Mouse (Mus musculus): ENCODE data around the gene Scpep1. TPM values are rescaled to one million over a fixed set of nuclear protein-coding genes. Genes with fewer than 3 reads are reported as not detected.
A peak's percentile ranks its signal among the peaks of the same experiment; 100 is the strongest.

Gene Scpep1
- total and polyA plus RNA-seq, 3 experiments, result 11.1 to 16.3 (median 15.3) TPM

DNA sequence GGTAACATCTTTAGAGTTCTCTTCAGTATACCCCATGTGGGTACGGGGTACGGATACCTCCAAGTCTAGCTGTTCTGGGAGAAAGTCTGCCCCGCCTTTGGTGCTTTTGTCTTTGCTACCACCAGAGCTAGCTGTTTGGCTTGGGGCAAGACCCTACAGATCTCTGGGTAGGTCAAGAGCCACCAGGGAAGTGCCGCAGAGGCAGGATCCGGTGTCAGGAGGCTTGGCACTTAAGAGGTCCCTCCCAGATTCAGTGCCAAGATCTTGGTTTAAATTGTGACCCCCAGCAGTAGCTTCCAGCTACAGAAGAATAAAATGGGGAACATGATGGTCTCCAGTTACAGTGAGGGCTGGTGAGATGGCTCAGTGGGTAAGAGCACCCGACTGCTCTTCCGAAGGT is 46.3 kb upstream of the Scpep1 start:
- intact Hi-C loops (cut with DNase I), result no loop called here
- WGBS, result 44% methylated on average over 7 of the region's 7 CpGs
- Histone ChIP-seq H3K4me3 (peak overlapping the region; percentile 88), H3K79me2 (replicated peaks; ENCODE audit: control insufficient read depth, insufficient read depth, low read length) (peaks cover 3% of the 10 kb centered on the region; the same call in 1 of the 2 replicates), H3K36me3 (ENCODE audit: control insufficient read depth, insufficient read depth, low read length) (peaks cover 9% of the 10 kb centered on the region), H3K4me1 (ENCODE audit: control insufficient read depth, insufficient read depth, low read length) (peaks cover 16% of the 10 kb centered on the region), H3K9ac (ENCODE audit: low read depth, low read length) (peak overlapping the region; percentile 66), H3K27me3 (ENCODE audit: control insufficient read depth, insufficient read depth, low read length) (no peaks in the 10 kb centered on the region), H3K27ac (peak overlapping the region; percentile 86)
- TF ChIP-seq CTCF (IDR thresholded peaks at IDR 0.05) (no peak), POLR2A (IDR thresholded peaks at IDR 0.05; ENCODE audit: insufficient read depth, low read depth, low read length) (no peak), EP300 (IDR thresholded peaks at IDR 0.05; ENCODE audit: insufficient read depth, low read depth, low read length) (no peak)
- no peak for DNase-seq

DNA sequence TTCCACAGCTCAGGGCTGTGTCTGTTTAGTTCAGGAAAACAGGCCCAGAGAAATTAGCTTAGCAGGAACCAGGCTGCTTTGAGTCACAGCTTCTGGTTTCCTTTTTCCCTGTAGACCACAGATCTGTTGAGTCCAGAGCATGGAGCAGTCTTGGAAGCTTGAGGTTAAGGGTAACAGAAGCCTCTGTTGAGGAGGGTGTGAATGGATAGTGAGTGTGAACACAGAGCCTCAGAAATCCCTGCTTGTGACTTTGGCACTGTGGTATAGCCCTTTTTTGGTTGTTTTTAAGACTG is 45.2 kb upstream of the Scpep1 start:
- DNase-seq, result no peak
- Histone ChIP-seq H3K36me3 (ENCODE audit: control insufficient read depth, insufficient read depth, low read length) (peaks cover 4% of the 10 kb centered on the region), H3K27me3 (ENCODE audit: control insufficient read depth, insufficient read depth, low read length) (no peaks in the 10 kb centered on the region), H3K79me2 (replicated peaks; ENCODE audit: control insufficient read depth, insufficient read depth, low read length) (peaks cover 3% of the 10 kb centered on the region; the same call in 1 of the 2 replicates), H3K9ac (ENCODE audit: low read depth, low read length) (peak overlapping the region; percentile 81), H3K4me1 (ENCODE audit: control insufficient read depth, insufficient read depth, low read length) (peaks cover 16% of the 10 kb centered on the region), H3K27ac (peak overlapping the region; percentile 86), H3K4me3 (peak overlapping the region; percentile 88)
- TF ChIP-seq POLR2A (IDR thresholded peaks at IDR 0.05; ENCODE audit: insufficient read depth, low read depth, low read length), result peak; percentile 38; the same call in 1 of the 2 replicates
- no peak for TF ChIP-seq EP300 (IDR thresholded peaks at IDR 0.05; ENCODE audit: insufficient read depth, low read depth, low read length)
- intact Hi-C loops (cut with DNase I), result no loop called here

DNA sequence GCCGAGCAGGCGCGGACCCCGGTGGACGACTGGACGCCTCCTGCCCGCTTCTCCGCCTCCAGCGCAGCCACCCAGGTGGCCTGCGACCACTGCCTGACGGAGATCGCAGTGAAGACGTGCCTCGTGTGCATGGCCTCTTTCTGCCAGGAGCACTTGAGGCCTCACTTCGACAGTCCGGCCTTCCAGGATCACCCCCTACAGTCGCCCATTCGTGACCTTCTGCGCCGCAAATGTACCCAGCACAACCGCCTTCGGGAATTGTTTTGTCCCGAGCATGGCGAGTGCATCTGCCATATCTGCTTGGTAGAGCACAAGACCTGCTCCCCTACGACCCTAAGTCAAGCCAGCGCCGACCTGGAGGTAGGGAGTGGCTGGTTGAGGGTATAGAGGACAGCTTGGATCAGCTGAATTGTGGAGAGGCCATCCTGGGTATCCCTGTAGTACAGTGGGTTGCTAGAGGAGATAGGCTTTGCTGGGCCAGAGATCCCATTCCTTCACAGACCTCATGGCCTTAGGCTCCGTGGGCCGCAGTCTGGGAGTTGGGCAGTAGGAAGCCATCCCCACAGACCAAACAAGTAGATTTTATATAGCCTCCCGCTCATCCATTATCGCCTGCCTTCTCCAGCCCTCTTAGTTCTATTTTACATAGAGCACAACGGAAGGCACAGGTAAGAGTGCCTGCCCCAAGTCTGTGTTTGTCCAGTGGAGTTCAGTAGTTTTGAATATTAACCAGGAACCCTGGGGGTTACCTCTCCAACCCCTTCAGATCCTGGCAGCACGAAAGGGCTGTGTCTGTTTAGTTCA is 44.7 kb upstream of the Scpep1 start:
- intact Hi-C loops (cut with DNase I), result loop anchor here (1.0 kb wide), 1 partner anchor 28 kb away; no protein-coding TSS in a partner anchor
- TF ChIP-seq EP300 (IDR thresholded peaks at IDR 0.05; ENCODE audit: insufficient read depth, low read depth, low read length) (0 out of 2 replicates have a peak, but pooled peaks have one; percentile 24), CTCF (IDR thresholded peaks at IDR 0.05) (no peak), POLR2A (IDR thresholded peaks at IDR 0.05; ENCODE audit: insufficient read depth, low read depth, low read length) (no peak)
- peaks cover 3% of the 10 kb centered on the region; the same call in 1 of the 2 replicates for H3K79me2 ChIP-seq (replicated peaks; ENCODE audit: control insufficient read depth, insufficient read depth, low read length)
- 13% methylated on average over 33 of the region's 33 CpGs for WGBS
- H3K4me3 ChIP-seq, result peak overlapping the region; percentile 88
- H3K9ac ChIP-seq (ENCODE audit: low read depth, low read length), result peak overlapping the region; percentile 81
- peak overlapping the region; percentile 86 for H3K27ac ChIP-seq
- H3K36me3 ChIP-seq (ENCODE audit: control insufficient read depth, insufficient read depth, low read length), result no peaks in the 10 kb centered on the region
- peaks cover 16% of the 10 kb centered on the region for H3K4me1 ChIP-seq (ENCODE audit: control insufficient read depth, insufficient read depth, low read length)
- no peaks in the 10 kb centered on the region for H3K27me3 ChIP-seq (ENCODE audit: control insufficient read depth, insufficient read depth, low read length)
- peak in 1 of 2 experiments; percentile 59 for DNase-seq

DNA sequence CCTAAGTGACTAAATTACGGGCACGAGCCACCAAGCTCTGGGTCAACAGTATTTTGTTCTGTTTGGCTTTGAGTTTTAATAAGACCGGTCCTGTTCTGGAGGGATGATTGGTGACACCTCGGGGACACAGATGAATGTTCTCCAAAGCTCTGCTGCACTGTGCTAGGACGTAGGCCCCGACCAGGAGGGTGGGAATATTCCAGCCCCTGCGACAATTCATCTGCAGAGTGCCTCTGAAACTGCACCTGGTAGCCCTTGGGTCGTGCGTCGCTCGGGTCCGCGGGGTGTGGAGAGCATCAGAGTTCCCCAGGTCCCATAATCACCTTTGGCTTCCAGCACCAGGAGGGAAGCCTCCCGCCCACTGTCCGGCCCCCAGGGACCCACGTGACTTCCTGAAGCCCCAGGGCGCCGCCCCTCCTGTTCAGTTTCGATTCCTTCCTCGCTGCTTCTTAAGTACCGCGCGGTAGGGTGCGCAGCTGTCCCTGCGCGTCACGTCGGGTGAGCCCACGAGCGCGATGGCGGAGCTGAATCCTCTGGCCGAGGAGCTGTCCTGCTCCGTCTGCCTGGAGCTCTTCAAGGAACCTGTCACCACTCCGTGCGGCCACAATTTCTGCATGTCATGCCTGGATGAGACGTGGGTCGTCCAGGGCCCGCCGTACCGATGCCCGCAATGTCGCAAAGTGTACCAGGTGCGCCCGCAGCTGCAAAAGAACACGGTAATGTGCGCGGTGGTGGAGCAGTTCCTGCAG is 43.9 kb upstream of the Scpep1 start, which contains the start of gene Trim25:
Gene Trim25, plus strand, starts transcription at position 403 of the 749 bp plus-strand sequence.
- peak; percentile 97 for DNase-seq
- Histone ChIP-seq H3K79me2 (replicated peaks; ENCODE audit: control insufficient read depth, insufficient read depth, low read length) (peaks cover 3% of the 10 kb centered on the region; the same call in 1 of the 2 replicates), H3K27ac (peak within 1 kb of the TSS; percentile 86), H3K4me1 (ENCODE audit: control insufficient read depth, insufficient read depth, low read length) (peaks cover 16% of the 10 kb centered on the region), H3K36me3 (ENCODE audit: control insufficient read depth, insufficient read depth, low read length) (no peaks in the 10 kb centered on the region), H3K27me3 (ENCODE audit: control insufficient read depth, insufficient read depth, low read length) (no peaks in the 10 kb centered on the region), H3K4me3 (peak within 1 kb of the TSS; percentile 88), H3K9ac (ENCODE audit: low read depth, low read length) (peak within 1 kb of the TSS; percentile 81)
- TF ChIP-seq CTCF (IDR thresholded peaks at IDR 0.05), result peak; percentile 40
- TF ChIP-seq EP300 (IDR thresholded peaks at IDR 0.05; ENCODE audit: insufficient read depth, low read depth, low read length), result peak; percentile 94
- peak; percentile 98 for TF ChIP-seq POLR2A (IDR thresholded peaks at IDR 0.05; ENCODE audit: insufficient read depth, low read depth, low read length)
- WGBS, result 1% methylated on average over 48 of the region's 48 CpGs
- intact Hi-C loops (cut with DNase I), result loop anchor here (1.0 kb wide), 1 partner anchor 29 kb away; no protein-coding TSS in a partner anchor

DNA sequence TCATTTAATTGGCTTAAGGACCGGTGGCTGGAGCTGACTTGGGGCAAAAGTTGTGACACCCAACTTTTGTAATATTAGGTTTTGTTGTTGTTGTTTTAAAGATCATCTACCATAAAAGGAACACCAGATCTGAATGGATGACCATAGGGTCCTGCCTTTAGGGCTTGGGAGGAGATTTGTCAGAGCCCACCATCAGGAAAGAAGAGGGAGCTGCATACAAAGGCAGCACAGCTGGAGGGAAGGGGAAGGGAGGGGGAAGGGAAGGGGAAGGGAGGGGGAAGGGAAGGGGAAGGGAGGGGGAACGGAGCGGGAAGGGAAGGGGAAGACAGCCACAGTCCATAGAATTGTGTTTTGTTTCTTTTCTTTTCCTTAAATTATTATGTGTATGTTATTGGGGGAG is 43.1 kb upstream of the Scpep1 start:
- TF ChIP-seq EP300 (IDR thresholded peaks at IDR 0.05; ENCODE audit: insufficient read depth, low read depth, low read length), result no peak
- TF ChIP-seq CTCF (IDR thresholded peaks at IDR 0.05), result no peak
- H3K27me3 ChIP-seq (ENCODE audit: control insufficient read depth, insufficient read depth, low read length), result no peaks in the 10 kb centered on the region
- no peak for DNase-seq
- H3K36me3 ChIP-seq (ENCODE audit: control insufficient read depth, insufficient read depth, low read length), result no peaks in the 10 kb centered on the region
- intact Hi-C loops (cut with DNase I), result no loop called here
- no peak overlapping the region for H3K4me3 ChIP-seq
- peaks cover 12% of the 10 kb centered on the region for H3K4me1 ChIP-seq (ENCODE audit: control insufficient read depth, insufficient read depth, low read length)
- H3K9ac ChIP-seq (ENCODE audit: low read depth, low read length), result no peak overlapping the region
- H3K27ac ChIP-seq, result peak overlapping the region; percentile 86
- H3K79me2 ChIP-seq (replicated peaks; ENCODE audit: control insufficient read depth, insufficient read depth, low read length), result peaks cover 3% of the 10 kb centered on the region; the same call in 1 of the 2 replicates
- 41% methylated on average over 3 of the region's 3 CpGs for WGBS
